Mouse (Mus musculus) thymus, adult 2 months (tissue): Measurements from ENCODE around the gene Pex14. TPM values are rescaled to one million over a fixed set of nuclear protein-coding genes. Genes with fewer than 3 reads are reported as not detected.

ENCODE experiments used
- DNase-seq: peaks from one replicate; pipeline ENCODE4 v3.0.0; 2021
- H3K27ac ChIP-seq: fragments of 200-500 bp; 2 replicates; pipeline ENCODE4 v1.5.1; 2012; ENCODE audit warnings: low read length, control low read depth; ENCODE audit not compliant: control insufficient read depth, insufficient read depth
- H3K27me3 ChIP-seq: fragments of 200-500 bp; 2 replicates; pipeline ENCODE4 v1.6.1; 2012; ENCODE audit warnings: mild to moderate bottlenecking, low read length, moderate library complexity, mixed read lengths; ENCODE audit not compliant: control insufficient read depth, insufficient read depth
- H3K36me3 ChIP-seq: fragments of 200-500 bp; 2 replicates; pipeline ENCODE4 v1.6.1; 2012; ENCODE audit warnings: mild to moderate bottlenecking, low read length, moderate library complexity; ENCODE audit not compliant: control insufficient read depth, insufficient read depth
- H3K4me1 ChIP-seq: fragments of 200-500 bp; replicated peaks from 2 replicates; pipeline ENCODE4 v1.6.1; 2012; ENCODE audit warnings: low read length; ENCODE audit not compliant: control insufficient read depth, insufficient read depth
- H3K4me3 ChIP-seq: fragments of 200-500 bp; 2 replicates; pipeline ENCODE4 v1.5.1; 2012; ENCODE audit warnings: mild to moderate bottlenecking, low read length, control low read depth, moderate library complexity; ENCODE audit not compliant: control insufficient read depth, insufficient read depth
- CTCF ChIP-seq: fragments of 200-500 bp; IDR thresholded peaks from 2 replicates; pipeline ENCODE4 v1.5.1; 2012; ENCODE audit warnings: mild to moderate bottlenecking, control low read depth, low read length, moderate library complexity, borderline replicate concordance; ENCODE audit not compliant: control insufficient read depth, poor library complexity, insufficient read depth; ENCODE audit errors: extremely low read depth
- POLR2A ChIP-seq: fragments of 200-500 bp; IDR thresholded peaks from 2 replicates; pipeline ENCODE4 v1.6.1; 2012; ENCODE audit warnings: mild to moderate bottlenecking, low read length, control low read depth, moderate library complexity; ENCODE audit not compliant: control insufficient read depth, poor library complexity, insufficient read depth; ENCODE audit errors: extremely low read depth
- WGBS: fragments of 180-500 bp; shearing (Covaris S2); methylation state at CpG from one replicate; pipeline ENCODE4 v1.1.7; 2018; 5-methylcytosine and 5-hydroxymethylcytosine counted together
- polyA plus RNA-seq: library from polyadenylated mRNA; depleted of rRNA; stranded (reverse); fragments of >200 nt; gene quantifications from 2 replicates; pipeline ENCODE4 v1.2.3, GENCODE M21; 2012

Pex14 gene
- polyA plus RNA-seq, 1 experiment = 40.4 TPM

- Histone ChIP-seq H3K4me1 (peaks cover 12% of the 10 kb centered on the region), H3K4me3 (no peak overlapping the region), H3K36me3 (no peaks in the 10 kb centered on the region), H3K27ac (no peak overlapping the region), H3K27me3 (no peaks in the 10 kb centered on the region)
- TF ChIP-seq POLR2A (no peak), CTCF (no peak)
- DNase-seq = no peak
- 95% methylated on average over 9 of the region's 9 CpGs for WGBS
Measured at GRCm38 (mm10) chr4:149059713-149060112, 40.0 kb downstream of the Pex14 start.

GRCm38 (mm10) chr4:149058298-149058697 is 41.4 kb downstream of the Pex14 start:
- no peak overlapping the region for H3K27ac ChIP-seq

DNA sequence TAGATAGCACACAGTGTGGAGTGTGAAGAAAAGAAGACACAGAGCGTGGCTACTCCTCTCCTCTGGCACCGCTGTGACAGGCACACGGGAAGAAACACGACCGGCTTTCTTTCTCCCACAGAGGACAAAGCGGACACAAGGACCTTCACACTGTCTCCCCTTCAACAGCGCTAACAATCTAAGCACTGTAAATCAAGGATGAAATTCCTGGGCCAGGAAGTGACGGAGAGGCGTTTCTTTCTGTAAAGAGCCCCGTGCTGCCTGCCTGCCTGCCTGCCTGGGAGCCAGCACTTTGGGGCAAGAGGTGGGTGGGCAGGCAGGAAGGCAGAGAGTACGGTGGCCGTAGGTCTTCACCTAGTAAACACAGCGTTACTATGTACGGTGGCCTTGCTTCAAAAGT is 42.2 kb downstream of the Pex14 start:
- 96% methylated on average over 14 of the region's 14 CpGs for WGBS
- H3K4me1 ChIP-seq = no peaks in the 10 kb centered on the region
- H3K4me3 ChIP-seq = no peak overlapping the region
- DNase-seq = no peak
- TF ChIP-seq CTCF (no peak), POLR2A (no peak)
- H3K27me3 ChIP-seq = no peaks in the 10 kb centered on the region
- H3K36me3 ChIP-seq = no peaks in the 10 kb centered on the region
- H3K27ac ChIP-seq = no peak overlapping the region

More at GRCm38 (mm10) chr4:149058298-149058697, 41.4 kb downstream of the Pex14 start:
- Histone ChIP-seq H3K27me3 (no peaks in the 10 kb centered on the region), H3K36me3 (no peaks in the 10 kb centered on the region), H3K4me1 (no peaks in the 10 kb centered on the region), H3K4me3 (no peak overlapping the region)
- TF ChIP-seq POLR2A (no peak), CTCF (no peak)
- WGBS = 96% methylated on average over 7 of the region's 7 CpGs
- DNase-seq = no peak

DNA sequence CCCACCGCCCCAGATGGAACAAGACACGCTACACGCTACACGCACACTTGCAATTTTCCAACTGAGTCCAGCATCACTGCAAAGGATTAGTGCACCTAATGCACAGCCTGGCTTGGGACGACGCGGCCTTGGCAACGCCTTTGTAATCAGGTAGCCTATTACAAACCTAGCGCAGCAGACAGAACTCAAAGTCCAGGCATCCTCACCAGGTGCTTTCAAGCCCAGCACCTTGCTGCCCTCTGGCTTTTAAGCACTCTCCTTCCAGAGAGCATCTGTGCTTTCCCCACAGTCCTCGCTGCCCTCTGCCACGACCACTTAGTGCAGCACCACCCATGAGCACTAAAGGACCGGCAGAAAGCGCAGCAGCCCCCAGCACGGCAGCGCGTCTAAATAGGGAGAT is 42.7 kb downstream of the Pex14 start:
- Histone ChIP-seq H3K36me3 (no peaks in the 10 kb centered on the region), H3K27ac (no peak overlapping the region), H3K4me1 (no peaks in the 10 kb centered on the region), H3K27me3 (no peaks in the 10 kb centered on the region), H3K4me3 (no peak overlapping the region)
- TF ChIP-seq POLR2A (no peak), CTCF (no peak)
- WGBS = 97% methylated on average over 16 of the region's 16 CpGs
- DNase-seq = no peak

GRCm38 (mm10) chr4:149055847-149056246 is 43.8 kb downstream of the Pex14 start:
- no peaks in the 10 kb centered on the region for H3K4me1 ChIP-seq
- TF ChIP-seq POLR2A (no peak), CTCF (no peak)
- H3K4me3 ChIP-seq = no peak overlapping the region
- no peak overlapping the region for H3K27ac ChIP-seq
- no peaks in the 10 kb centered on the region for H3K27me3 ChIP-seq
- H3K36me3 ChIP-seq = no peaks in the 10 kb centered on the region
- DNase-seq = no peak
- 76% methylated on average over 6 of the region's 6 CpGs for WGBS

- no peak overlapping the region for H3K4me3 ChIP-seq
- H3K36me3 ChIP-seq = no peaks in the 10 kb centered on the region
- 41% methylated on average over 16 of the region's 16 CpGs for WGBS
- TF ChIP-seq CTCF = no peak
- TF ChIP-seq POLR2A = no peak
- no peak overlapping the region for H3K27ac ChIP-seq
- DNase-seq = no peak
- H3K4me1 ChIP-seq = peaks cover 13% of the 10 kb centered on the region
- H3K27me3 ChIP-seq = no peaks in the 10 kb centered on the region
Measured at GRCm38 (mm10) chr4:149049351-149050159, 50.1 kb downstream of the Pex14 start.

DNA sequence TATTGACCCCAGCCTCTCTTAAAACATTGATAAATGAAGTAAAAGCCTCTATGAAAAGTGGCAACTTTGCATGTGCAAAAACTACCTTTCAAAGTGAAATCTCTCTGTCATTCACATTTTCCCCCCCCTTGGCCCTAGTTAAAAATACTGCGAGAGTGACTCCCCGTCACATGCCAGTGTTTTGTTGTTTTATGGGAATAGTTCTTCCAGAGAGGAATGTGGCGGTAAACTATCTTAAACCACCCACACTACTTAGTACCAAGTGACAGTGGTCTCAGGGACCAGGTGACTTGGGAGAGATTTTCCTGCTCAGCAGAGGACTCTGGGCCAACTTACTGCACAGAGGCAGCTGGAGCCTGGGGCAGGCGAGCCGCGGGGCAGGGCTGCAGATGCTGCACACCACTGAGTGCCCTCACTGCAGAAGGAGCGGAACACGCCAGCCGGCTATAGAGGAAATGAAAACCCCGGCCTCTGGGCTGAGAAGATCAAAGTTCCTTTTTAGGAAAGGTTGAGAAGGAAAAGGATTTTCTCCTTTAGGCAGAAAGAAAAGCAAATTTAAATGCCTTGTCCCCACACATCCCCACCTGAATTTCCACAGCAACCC is 50.9 kb downstream of the Pex14 start:
- TF ChIP-seq POLR2A (no peak), CTCF (no peak)
- Histone ChIP-seq H3K27ac (no peak overlapping the region), H3K4me3 (no peak overlapping the region), H3K27me3 (no peaks in the 10 kb centered on the region), H3K36me3 (no peaks in the 10 kb centered on the region), H3K4me1 (peaks cover 13% of the 10 kb centered on the region)
- WGBS = 32% methylated on average over 10 of the region's 10 CpGs
- DNase-seq = peak; percentile 29
